Mouse (Mus musculus) hindbrain, embryonic 12.5 days (tissue): ENCODE results near the gene Kif26b. TPM values are rescaled to one million over a fixed set of nuclear protein-coding genes. Genes with fewer than 3 reads are reported as not detected.

Experiments
- ATAC-seq: fragments of 200-750 bp; cut with Nextera tagmentation; 2 replicates; pipeline ENCODE4 v1.8.0; 2017; ENCODE audit warnings: moderate TSS enrichment; ENCODE audit not compliant: low FRiP score
- H3K27ac ChIP-seq: fragments of 300-500 bp; sonication (generic); 2 replicates; pipeline ENCODE4 v1.5.1; 2016; ENCODE audit warnings: mild to moderate bottlenecking
- H3K27me3 ChIP-seq: fragments of 300-500 bp; sonication (generic); 2 replicates; pipeline ENCODE4 v1.6.1; 2016; ENCODE audit warnings: mild to moderate bottlenecking
- H3K36me3 ChIP-seq: fragments of 300-500 bp; sonication (generic); 2 replicates; pipeline ENCODE4 v1.6.1; 2016; ENCODE audit warnings: mild to moderate bottlenecking
- H3K4me1 ChIP-seq: fragments of 300-500 bp; sonication (generic); 2 replicates; pipeline ENCODE4 v1.6.1; 2016
- H3K4me2 ChIP-seq: fragments of 300-500 bp; sonication (generic); replicated peaks from 2 replicates; pipeline ENCODE4 v1.6.1; 2016; ENCODE audit warnings: mild to moderate bottlenecking
- H3K4me3 ChIP-seq: fragments of 300-500 bp; sonication (generic); 2 replicates; pipeline ENCODE4 v1.5.1; 2016; ENCODE audit warnings: mild to moderate bottlenecking
- H3K9ac ChIP-seq: fragments of 300-500 bp; sonication (generic); 2 replicates; pipeline ENCODE4 v1.6.1; 2016; ENCODE audit warnings: mild to moderate bottlenecking, moderate library complexity
- H3K9me3 ChIP-seq: fragments of 300-500 bp; sonication (generic); replicated peaks from 2 replicates; pipeline ENCODE4 v1.6.1; 2016; ENCODE audit warnings: mild to moderate bottlenecking
- WGBS: fragments of 180-500 bp; shearing (Covaris S2); methylation state at CpG from one replicate; pipeline ENCODE4 v1.1.7; 2016; 5-methylcytosine and 5-hydroxymethylcytosine counted together
- polyA plus RNA-seq: library from polyadenylated mRNA; unstranded; fragments of >200 nt; fragmentation: Nextera tagmentation; extraction: Ambion mirVana; gene quantifications from 2 replicates; pipeline ENCODE4 v1.2.1, GENCODE M21; 2016

The Kif26b gene
- polyA plus RNA-seq, result 13.3 and 17.2 TPM in 2 replicates

DNA sequence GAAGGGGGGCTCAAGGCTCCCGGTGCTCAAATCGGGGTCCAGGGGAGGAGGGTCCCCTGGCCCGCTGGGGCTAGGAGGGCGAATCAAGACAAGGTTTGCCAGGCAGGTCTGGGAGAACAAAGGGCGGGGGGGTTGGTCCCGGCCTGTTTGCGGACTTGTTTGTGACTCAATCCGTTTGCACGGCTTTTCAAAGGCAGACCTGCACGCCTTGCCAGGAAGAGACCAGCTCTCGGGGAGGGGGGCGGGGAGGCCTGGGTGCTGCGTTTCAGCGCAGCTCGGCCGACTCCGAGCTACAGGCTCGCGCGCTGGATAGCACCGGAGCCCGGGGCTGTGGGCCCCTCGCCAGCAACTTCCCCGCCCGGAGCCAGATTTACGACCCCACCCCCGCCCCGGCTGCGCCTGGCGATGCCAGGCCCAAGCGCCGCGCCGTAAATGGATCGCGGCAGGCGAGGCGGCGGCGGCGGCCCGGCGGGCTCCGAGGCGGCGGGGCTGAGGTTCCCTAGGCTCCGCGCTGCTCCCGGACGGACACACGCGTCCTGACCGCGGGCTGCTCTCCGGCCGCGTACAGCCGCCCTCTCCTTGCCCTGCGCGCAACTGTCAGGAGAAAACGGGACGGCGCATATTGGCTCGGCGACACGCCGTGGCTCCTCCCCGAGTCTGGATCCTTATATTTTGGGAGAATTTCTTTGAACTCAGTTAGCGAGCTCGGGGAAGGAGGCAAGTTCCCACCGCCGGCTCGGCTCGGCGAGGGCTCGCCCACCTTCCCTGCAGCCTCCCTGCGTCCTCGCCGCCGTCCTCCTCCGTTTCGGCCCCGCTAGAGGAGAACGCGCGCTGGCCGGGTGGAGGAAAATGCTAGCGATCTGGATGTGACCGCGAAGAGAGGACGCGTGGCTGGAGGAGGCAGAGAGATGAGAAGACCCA is at the start of gene Kif26b:
Gene Kif26b, plus strand, starts transcription at position 695 of the 921 bp plus-strand sequence.
- H3K4me1 ChIP-seq, result peaks cover 28% of the 10 kb centered on the region
- ATAC-seq, result peak; percentile 59
- H3K27ac ChIP-seq, result peak within 1 kb of the TSS; percentile 90
- H3K36me3 ChIP-seq, result no peaks in the 10 kb centered on the region
- no peaks in the 10 kb centered on the region for H3K9me3 ChIP-seq
- H3K4me3 ChIP-seq, result peak within 1 kb of the TSS; percentile 73
- WGBS, result under 1% methylated on average over 84 of the region's 92 CpGs
- peak within 1 kb of the TSS; percentile 81 for H3K9ac ChIP-seq
- peaks cover 23% of the 10 kb centered on the region for H3K27me3 ChIP-seq
- H3K4me2 ChIP-seq, result peak within 1 kb of the TSS; percentile 92

DNA sequence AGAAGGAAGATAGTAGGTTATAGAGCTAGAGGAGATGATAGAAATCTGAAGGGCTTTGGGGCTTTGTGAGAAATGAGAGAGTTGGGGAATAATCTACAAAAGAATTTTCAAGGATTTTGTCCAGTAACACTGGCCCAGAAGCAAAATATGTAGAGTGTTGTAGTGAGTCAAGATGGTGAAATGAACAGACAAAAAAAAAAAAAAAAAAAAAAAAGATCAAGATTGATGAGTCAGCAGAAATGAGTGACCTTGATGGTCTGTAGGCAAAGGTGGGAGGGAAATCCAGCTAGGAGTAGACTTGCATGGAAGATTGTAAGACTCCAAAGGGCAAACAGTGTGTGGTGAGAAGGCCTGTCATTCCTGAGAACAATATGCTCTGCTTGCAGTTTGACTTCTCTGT is 45.1 kb upstream of the Kif26b start:
- Histone ChIP-seq H3K4me1 (no peaks in the 10 kb centered on the region), H3K27ac (no peak overlapping the region), H3K4me2 (no peak overlapping the region), H3K4me3 (no peak overlapping the region), H3K9me3 (no peaks in the 10 kb centered on the region), H3K36me3 (no peaks in the 10 kb centered on the region), H3K9ac (no peak overlapping the region), H3K27me3 (no peaks in the 10 kb centered on the region)
- no peak for ATAC-seq

DNA sequence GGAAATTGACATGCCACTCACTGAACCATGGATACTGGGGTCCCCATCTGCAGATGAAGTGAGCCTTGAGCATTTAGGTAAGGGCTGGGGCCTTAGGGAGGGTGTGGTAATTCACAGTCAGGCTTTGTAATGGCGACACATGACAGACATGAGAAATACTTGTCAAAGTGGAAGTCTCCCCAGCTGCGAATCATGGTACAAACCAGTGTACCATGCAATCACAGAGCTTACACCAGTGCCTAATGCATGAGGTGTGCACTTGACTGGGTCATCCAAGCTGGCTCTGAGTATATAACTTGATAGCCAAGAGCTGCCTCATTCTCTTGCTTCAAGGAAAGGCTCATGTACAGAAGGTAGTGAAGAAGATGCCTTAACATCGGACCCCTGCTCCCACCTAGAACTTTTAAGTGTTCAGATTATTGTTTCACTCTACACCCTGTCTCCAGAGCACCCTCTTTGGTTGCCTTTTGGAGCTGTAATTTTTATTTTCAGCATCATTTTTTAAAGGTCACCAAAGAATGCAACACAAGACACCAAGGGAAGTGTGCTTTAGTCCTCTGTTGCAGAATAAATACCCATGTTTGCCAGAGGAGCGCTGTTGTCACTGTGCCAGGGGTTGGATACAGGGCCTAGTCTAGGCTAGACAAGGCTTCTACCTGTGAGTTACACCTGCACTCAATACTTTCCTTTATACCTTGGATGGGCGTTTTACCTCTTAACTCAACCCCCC is 43.6 kb upstream of the Kif26b start:
- ATAC-seq, result no peak
- WGBS, result 78% methylated on average over 5 of the region's 5 CpGs
- H3K4me1 ChIP-seq, result peaks cover 3% of the 10 kb centered on the region

DNA sequence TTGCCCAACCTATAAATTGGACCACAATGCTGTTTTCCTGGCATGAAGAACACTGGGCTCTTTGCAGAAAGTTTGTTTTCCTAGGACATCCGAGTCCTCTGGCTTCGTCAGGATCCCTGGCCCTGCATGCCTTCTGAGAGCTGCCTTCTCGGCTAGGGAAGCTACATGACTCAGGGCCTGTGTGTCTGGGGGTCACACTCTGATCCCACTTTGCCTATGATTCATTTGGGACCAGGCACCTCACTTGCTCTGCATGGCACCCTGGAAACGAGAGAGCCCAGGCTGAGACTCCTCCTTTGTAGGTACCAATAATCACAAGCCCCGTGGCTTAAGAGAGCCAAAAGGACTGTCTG is 43.1 kb upstream of the Kif26b start:
- no peak overlapping the region for H3K4me3 ChIP-seq

More for the DNA sequence above, 43.6 kb upstream of the Kif26b start:
- Histone ChIP-seq H3K9ac (no peak overlapping the region), H3K27me3 (no peaks in the 10 kb centered on the region), H3K9me3 (no peaks in the 10 kb centered on the region), H3K4me2 (no peak overlapping the region), H3K36me3 (no peaks in the 10 kb centered on the region), H3K4me3 (no peak overlapping the region), H3K27ac (no peak overlapping the region)

DNA sequence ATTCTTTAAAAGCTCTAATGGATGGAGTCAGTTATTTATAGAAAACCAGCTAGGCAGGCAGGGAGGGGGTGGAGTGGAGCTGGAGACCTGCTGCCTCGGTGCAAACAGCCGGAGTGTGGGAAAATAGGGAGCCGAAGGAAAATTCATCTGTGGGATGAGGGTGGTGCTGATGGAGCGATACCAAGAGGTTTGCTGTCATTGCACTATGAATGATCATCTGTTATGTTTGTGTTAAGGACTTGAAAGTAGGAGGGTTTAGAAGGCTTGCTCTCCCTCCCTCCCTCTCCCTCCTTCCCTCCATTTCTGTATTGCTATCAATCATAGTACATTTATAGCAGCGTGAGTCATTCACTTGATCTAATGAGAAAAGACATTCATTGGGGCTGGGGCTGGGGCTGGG is 42.1 kb upstream of the Kif26b start:
- no peaks in the 10 kb centered on the region for H3K27me3 ChIP-seq
- WGBS, result 76% methylated on average over 5 of the region's 5 CpGs
- H3K36me3 ChIP-seq, result no peaks in the 10 kb centered on the region

More for the DNA sequence above, 43.1 kb upstream of the Kif26b start:
- Histone ChIP-seq H3K36me3 (no peaks in the 10 kb centered on the region), H3K4me2 (no peak overlapping the region), H3K9ac (no peak overlapping the region), H3K27ac (no peak overlapping the region), H3K4me1 (peaks cover 3% of the 10 kb centered on the region), H3K9me3 (no peaks in the 10 kb centered on the region), H3K27me3 (no peaks in the 10 kb centered on the region)
- 77% methylated on average over 5 of the region's 5 CpGs for WGBS
- no peak for ATAC-seq

DNA sequence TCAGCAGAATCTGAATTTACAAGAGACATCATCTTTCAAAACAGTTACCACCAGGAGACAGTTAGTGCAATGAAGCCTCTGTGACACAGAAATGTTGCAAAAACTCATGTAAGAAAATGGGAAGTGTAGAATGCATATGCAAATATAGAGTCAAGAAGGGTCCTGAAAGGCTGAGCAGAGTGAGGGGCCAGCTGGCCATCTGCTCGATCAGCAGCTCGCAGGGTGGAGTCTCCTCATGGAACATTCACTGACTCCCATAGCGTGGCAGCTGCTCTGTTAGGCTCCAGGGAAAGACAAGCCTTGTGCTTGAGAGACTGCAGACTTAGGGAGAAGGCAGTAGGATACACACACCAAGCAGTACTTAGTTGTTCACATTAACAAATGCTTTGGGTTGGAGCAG is 39.8 kb upstream of the Kif26b start:
- 31% methylated on average over 3 of the region's 3 CpGs for WGBS
- no peak overlapping the region for H3K4me3 ChIP-seq
- H3K9ac ChIP-seq, result no peak overlapping the region
- H3K36me3 ChIP-seq, result no peaks in the 10 kb centered on the region
- peaks cover 3% of the 10 kb centered on the region for H3K4me1 ChIP-seq
- H3K27ac ChIP-seq, result peak overlapping the region; percentile 17; the same call in 1 of the 2 replicates
- no peaks in the 10 kb centered on the region for H3K27me3 ChIP-seq
- H3K9me3 ChIP-seq, result no peaks in the 10 kb centered on the region
- no peak overlapping the region for H3K4me2 ChIP-seq
- ATAC-seq, result no peak

More for the DNA sequence above, 42.1 kb upstream of the Kif26b start:
- Histone ChIP-seq H3K9ac (no peak overlapping the region), H3K27ac (no peak overlapping the region), H3K4me1 (peaks cover 3% of the 10 kb centered on the region), H3K4me2 (no peak overlapping the region), H3K4me3 (no peak overlapping the region), H3K9me3 (no peaks in the 10 kb centered on the region)
- no peak for ATAC-seq

DNA sequence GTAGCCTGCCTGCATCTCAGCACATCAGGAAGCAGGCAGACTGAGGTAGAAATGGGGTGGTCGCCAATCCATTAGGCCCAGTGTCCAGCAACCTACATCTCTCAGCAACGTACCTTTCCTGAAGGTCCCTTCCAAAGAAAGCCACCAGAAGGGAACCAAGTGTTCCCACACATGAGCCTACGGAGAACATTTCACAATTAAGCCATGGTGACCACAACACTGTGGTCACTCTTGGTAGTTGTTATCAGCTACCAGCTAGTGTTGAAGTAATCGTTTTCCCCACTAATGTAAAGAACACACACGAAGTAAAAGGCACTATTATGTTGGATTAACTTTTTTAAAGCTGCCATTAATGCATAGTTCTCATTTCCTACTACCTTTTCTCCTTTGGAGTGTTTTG is 37.2 kb upstream of the Kif26b start:
- Histone ChIP-seq H3K9ac (no peak overlapping the region), H3K4me3 (no peak overlapping the region), H3K27ac (no peak overlapping the region), H3K9me3 (no peaks in the 10 kb centered on the region), H3K27me3 (no peaks in the 10 kb centered on the region), H3K4me1 (peaks cover 3% of the 10 kb centered on the region), H3K4me2 (no peak overlapping the region), H3K36me3 (no peaks in the 10 kb centered on the region)
- no peak for ATAC-seq
- WGBS, result 90% methylated on average over 5 of the region's 5 CpGs

DNA sequence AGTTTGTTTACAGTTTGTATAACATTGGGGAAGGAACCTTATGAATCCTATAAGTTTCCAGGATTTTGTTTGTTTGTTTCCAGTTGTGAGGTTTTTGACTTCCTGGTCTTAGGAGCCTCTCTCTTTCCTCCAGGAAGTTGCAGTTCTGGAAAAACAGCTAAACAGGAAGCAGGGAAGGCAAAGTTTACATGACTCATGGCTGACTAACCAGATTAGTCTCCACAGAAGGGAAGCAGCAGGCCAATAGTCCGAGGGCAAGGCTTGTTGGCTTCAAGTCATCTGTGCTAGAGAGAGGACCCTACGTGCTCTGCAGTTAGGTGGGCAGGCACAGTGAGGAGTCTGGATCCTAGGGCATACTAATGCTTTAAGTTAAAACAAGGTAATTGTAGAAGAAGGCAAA is 36.4 kb upstream of the Kif26b start:
- Histone ChIP-seq H3K4me3 (no peak overlapping the region), H3K9ac (no peak overlapping the region), H3K36me3 (no peaks in the 10 kb centered on the region), H3K9me3 (no peaks in the 10 kb centered on the region), H3K4me1 (peaks cover 3% of the 10 kb centered on the region), H3K27ac (no peak overlapping the region), H3K4me2 (no peak overlapping the region), H3K27me3 (no peaks in the 10 kb centered on the region)
- ATAC-seq, result no peak
- WGBS, result 81% methylated on average over 2 of the region's 2 CpGs

DNA sequence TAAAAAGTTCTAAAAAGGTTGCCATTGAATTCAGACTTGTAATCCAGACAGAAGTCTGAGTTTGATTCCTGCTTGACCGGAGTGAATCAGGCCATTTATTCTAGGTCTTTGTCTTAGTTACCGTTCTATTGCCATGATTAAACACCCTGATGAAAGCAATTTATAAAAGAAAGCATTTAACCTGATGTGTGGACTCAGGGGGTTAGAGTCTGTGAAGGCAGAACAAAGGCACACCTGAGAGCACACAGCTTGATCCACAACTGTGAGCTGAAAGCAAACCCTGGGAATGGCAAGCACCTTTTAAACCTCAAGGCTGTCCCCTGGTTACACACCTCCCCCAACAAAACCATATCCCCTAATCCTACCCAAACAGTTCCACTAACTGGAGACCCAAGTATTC is 32.7 kb upstream of the Kif26b start:
- H3K9ac ChIP-seq, result no peak overlapping the region
- no peak overlapping the region for H3K4me3 ChIP-seq
- no peak overlapping the region for H3K4me2 ChIP-seq
- H3K4me1 ChIP-seq, result no peaks in the 10 kb centered on the region
- H3K27ac ChIP-seq, result no peak overlapping the region
- no peaks in the 10 kb centered on the region for H3K27me3 ChIP-seq
- no peak for ATAC-seq
- H3K9me3 ChIP-seq, result no peaks in the 10 kb centered on the region
- WGBS, result 67% methylated on average over 2 of the region's 2 CpGs
- no peaks in the 10 kb centered on the region for H3K36me3 ChIP-seq

DNA sequence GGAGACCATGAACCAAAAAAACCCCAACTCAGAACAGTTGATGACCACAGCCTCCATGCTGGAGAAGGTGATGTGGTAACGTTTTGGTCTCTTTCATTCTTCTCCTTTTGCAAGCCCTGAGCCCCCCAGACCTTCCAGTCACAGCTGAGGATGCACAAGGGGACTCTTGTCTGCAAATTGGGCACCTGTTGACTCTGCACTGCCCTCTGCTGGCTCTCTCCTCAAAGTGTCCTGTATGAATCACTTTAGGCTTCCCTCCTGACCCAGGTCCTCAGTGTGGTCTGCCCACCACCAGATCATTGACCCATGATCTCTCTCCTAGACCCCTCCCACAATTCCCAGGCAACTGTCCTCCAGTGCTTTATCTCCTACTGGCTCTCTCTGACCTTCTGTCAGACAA is 32.1 kb upstream of the Kif26b start:
- H3K4me2 ChIP-seq, result no peak overlapping the region
- no peak overlapping the region for H3K27ac ChIP-seq
- no peak overlapping the region for H3K9ac ChIP-seq
- no peaks in the 10 kb centered on the region for H3K36me3 ChIP-seq
- 57% methylated on average over 1 of the region's 1 CpGs for WGBS
- no peak overlapping the region for H3K4me3 ChIP-seq
- H3K9me3 ChIP-seq, result no peaks in the 10 kb centered on the region
- H3K4me1 ChIP-seq, result no peaks in the 10 kb centered on the region
- no peak for ATAC-seq
- H3K27me3 ChIP-seq, result no peaks in the 10 kb centered on the region

DNA sequence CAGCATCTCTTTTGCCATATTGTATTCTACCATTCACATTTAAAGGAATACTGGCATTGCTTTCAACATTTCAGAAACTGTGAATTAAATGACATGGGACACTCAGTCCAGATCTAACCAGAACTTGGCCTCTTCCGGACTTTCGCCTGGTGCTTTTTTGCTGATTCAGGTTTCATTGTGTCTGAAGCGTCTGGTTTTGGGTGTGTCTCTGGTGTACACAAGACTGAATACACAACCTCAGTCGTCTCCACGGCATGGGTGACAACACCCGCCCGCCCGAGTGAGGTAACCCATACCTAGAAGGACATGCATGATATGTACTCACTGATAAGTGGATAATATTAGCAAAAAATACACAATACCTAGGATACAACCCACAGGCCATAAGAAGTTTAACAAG is 22.0 kb upstream of the Kif26b start:
- no peak overlapping the region for H3K4me2 ChIP-seq
- no peaks in the 10 kb centered on the region for H3K4me1 ChIP-seq
- no peak overlapping the region for H3K9ac ChIP-seq
- no peak for ATAC-seq
- WGBS, result 94% methylated on average over 8 of the region's 8 CpGs
- H3K9me3 ChIP-seq, result no peaks in the 10 kb centered on the region
- no peak overlapping the region for H3K27ac ChIP-seq
- no peaks in the 10 kb centered on the region for H3K36me3 ChIP-seq
- H3K27me3 ChIP-seq, result no peaks in the 10 kb centered on the region
- H3K4me3 ChIP-seq, result no peak overlapping the region

DNA sequence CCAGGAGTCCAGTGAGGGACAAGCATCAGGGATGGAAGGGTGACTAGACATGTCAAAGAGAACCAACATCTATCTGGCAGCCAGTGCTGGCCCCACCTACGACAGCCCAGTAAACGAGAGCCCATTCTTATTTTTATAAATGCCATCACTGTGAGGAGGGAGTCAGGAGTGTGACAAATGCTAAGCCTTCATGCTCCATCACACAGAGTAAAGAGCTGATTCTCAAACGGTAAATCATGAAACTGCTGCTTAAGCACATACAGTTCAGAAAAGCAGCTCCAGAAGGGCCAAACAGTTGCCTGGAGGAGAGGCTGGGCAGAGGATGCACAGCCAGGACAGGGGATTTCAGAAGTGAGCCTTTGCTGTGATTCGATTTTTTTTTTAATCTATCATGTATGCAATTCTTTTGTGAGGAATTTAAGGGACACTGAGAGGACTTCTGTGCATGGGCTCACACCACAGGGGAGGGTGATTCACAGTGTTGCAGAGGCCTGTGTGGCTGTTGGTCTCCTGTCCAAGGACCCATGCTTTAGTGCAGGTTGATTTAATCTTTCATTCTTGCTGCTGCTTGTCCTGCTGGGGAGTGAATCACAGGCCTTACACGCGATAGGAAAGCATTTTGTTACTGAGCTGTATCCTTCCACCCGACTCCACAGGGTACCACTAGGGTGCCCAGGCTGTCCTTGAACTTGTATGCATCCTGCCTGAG is 16.4 kb upstream of the Kif26b start:
- Histone ChIP-seq H3K9me3 (no peaks in the 10 kb centered on the region), H3K4me1 (peaks cover 8% of the 10 kb centered on the region), H3K27ac (no peak overlapping the region), H3K36me3 (no peaks in the 10 kb centered on the region), H3K27me3 (no peaks in the 10 kb centered on the region), H3K4me3 (no peak overlapping the region), H3K9ac (no peak overlapping the region), H3K4me2 (no peak overlapping the region)
- 41% methylated on average over 7 of the region's 7 CpGs for WGBS
- no peak for ATAC-seq
